Mouse (Mus musculus): ENCODE measurements around the gene Gng4. TPM values are rescaled to one million over a fixed set of nuclear protein-coding genes. Genes with fewer than 3 reads are reported as not detected.

The Gng4 gene
- polyA plus RNA-seq, 1 experiment from 2014 or later = 2.0 TPM

Other genes with a start within 250 kb of the Gng4 start
- 1.8 and 2.5 TPM in 2 replicates for gene Lyst, start 193.7 kb upstream of the Gng4 start, polyA plus RNA-seq (2014; fragmentation: Nextera tagmentation; extraction: Ambion mirVana)
- 35.4 and 39.8 TPM in 2 replicates for gene B3galnt2, start 170.4 kb downstream of the Gng4 start, polyA plus RNA-seq (2014; fragmentation: Nextera tagmentation; extraction: Ambion mirVana)

All from midbrain, embryonic 11.5 days (tissue).